Mouse (Mus musculus) heart, embryonic 12.5 days (tissue): ENCODE results near the gene Tent5d. TPM values are rescaled to one million over a fixed set of nuclear protein-coding genes. Genes with fewer than 3 reads are reported as not detected.

Source experiments
- polyA plus RNA-seq: library from polyadenylated mRNA; unstranded; fragments of >200 nt; fragmentation: Nextera tagmentation; extraction: Ambion mirVana; gene quantifications from 2 replicates; pipeline ENCODE4 v1.2.1, GENCODE M21; 2016

Gene Tent5d
- polyA plus RNA-seq, 1 experiment from 2014 or later: 2.7 TPM

Other genes starting within 250 kb of the Tent5d start
- gene Tbx22, start 124.6 kb upstream of the Tent5d start, polyA plus RNA-seq: 0.13 TPM in 1 of 2 replicates, not detected in the other
- gene 2610002M06Rik, start 23.7 kb downstream of the Tent5d start, polyA plus RNA-seq: 14.9 TPM in 2 replicates
- gene Gm732, start 155.9 kb downstream of the Tent5d start, polyA plus RNA-seq: not detected in 2 replicates